Mouse (Mus musculus): ENCODE data around the gene Olig2. TPM values are rescaled to one million over a fixed set of nuclear protein-coding genes. Genes with fewer than 3 reads are reported as not detected.
A peak's percentile ranks its signal among the peaks of the same experiment; 100 is the strongest.

Gene Olig2
- polyA plus RNA-seq (2015; fragmentation: Nextera tagmentation; extraction: Ambion mirVana) = not detected in 2 replicates

GRCm38 (mm10) chr16:91225233-91226037 is at the start of gene Olig2:
Olig2 (plus strand) TSS chr16:91225457.
- H3K27me3 ChIP-seq (replicated peaks) = peaks cover 99% of the 10 kb centered on the region
- H3K9me3 ChIP-seq = no peaks in the 10 kb centered on the region
- no peak within 1 kb of the TSS for H3K9ac ChIP-seq
- peak within 1 kb of the TSS; percentile 22 for H3K4me3 ChIP-seq (replicated peaks)
- no peak within 1 kb of the TSS for H3K27ac ChIP-seq
- under 1% methylated on average over 53 of the region's 53 CpGs for WGBS
- H3K36me3 ChIP-seq = no peaks in the 10 kb centered on the region
- H3K4me2 ChIP-seq (replicated peaks) = peak within 1 kb of the TSS; percentile 58
- H3K4me1 ChIP-seq (replicated peaks) = peaks cover 18% of the 10 kb centered on the region
- peak; percentile 45; the same call in 1 of the 2 replicates for ATAC-seq

GRCm38 (mm10) chr16:91175892-91176291 is 49.4 kb upstream of the Olig2 start:
- 43% methylated on average over 8 of the region's 8 CpGs for WGBS
- Histone ChIP-seq H3K27me3 (replicated peaks) (0 out of 2 replicates have a peak, but pooled peaks cover 7% of the 10 kb centered on the region), H3K4me1 (replicated peaks) (no peaks in the 10 kb centered on the region), H3K4me2 (replicated peaks) (no peak overlapping the region), H3K4me3 (replicated peaks) (no peak overlapping the region), H3K9me3 (no peaks in the 10 kb centered on the region), H3K27ac (no peak overlapping the region), H3K9ac (no peak overlapping the region), H3K36me3 (no peaks in the 10 kb centered on the region)
- no peak for ATAC-seq

- no peaks in the 10 kb centered on the region for H3K4me1 ChIP-seq (replicated peaks)
- no peak overlapping the region for H3K4me2 ChIP-seq (replicated peaks)
- H3K36me3 ChIP-seq = no peaks in the 10 kb centered on the region
- no peaks in the 10 kb centered on the region for H3K9me3 ChIP-seq
- no peak for ATAC-seq
- H3K9ac ChIP-seq = no peak overlapping the region
- 28% methylated on average over 8 of the region's 8 CpGs for WGBS
- H3K27me3 ChIP-seq (replicated peaks) = no peaks in the 10 kb centered on the region
- H3K27ac ChIP-seq = no peak overlapping the region
- H3K4me3 ChIP-seq (replicated peaks) = no peak overlapping the region
Measured at GRCm38 (mm10) chr16:91187046-91187445, 38.2 kb upstream of the Olig2 start.

GRCm38 (mm10) chr16:91187662-91188061 is 37.6 kb upstream of the Olig2 start:
- no peaks in the 10 kb centered on the region for H3K27me3 ChIP-seq (replicated peaks)
- no peak overlapping the region for H3K4me3 ChIP-seq (replicated peaks)
- no peaks in the 10 kb centered on the region for H3K9me3 ChIP-seq
- H3K4me1 ChIP-seq (replicated peaks) = no peaks in the 10 kb centered on the region
- no peak overlapping the region for H3K4me2 ChIP-seq (replicated peaks)
- no peak overlapping the region for H3K27ac ChIP-seq
- WGBS = 76% methylated on average over 10 of the region's 10 CpGs
- no peaks in the 10 kb centered on the region for H3K36me3 ChIP-seq
- no peak overlapping the region for H3K9ac ChIP-seq
- ATAC-seq = no peak

GRCm38 (mm10) chr16:91188304-91188703 is 37.0 kb upstream of the Olig2 start:
- H3K27me3 ChIP-seq (replicated peaks) = no peaks in the 10 kb centered on the region
- H3K36me3 ChIP-seq = no peaks in the 10 kb centered on the region
- WGBS = 79% methylated on average over 12 of the region's 12 CpGs
- no peak; the same call in 1 of the 2 replicates for ATAC-seq
- H3K4me3 ChIP-seq (replicated peaks) = no peak overlapping the region
- no peaks in the 10 kb centered on the region for H3K9me3 ChIP-seq
- H3K27ac ChIP-seq = no peak overlapping the region
- no peak overlapping the region for H3K4me2 ChIP-seq (replicated peaks)
- no peak overlapping the region for H3K9ac ChIP-seq
- H3K4me1 ChIP-seq (replicated peaks) = no peaks in the 10 kb centered on the region

- ATAC-seq = no peak
- no peak overlapping the region for H3K9ac ChIP-seq
- H3K4me3 ChIP-seq (replicated peaks) = no peak overlapping the region
- H3K36me3 ChIP-seq = no peaks in the 10 kb centered on the region
- H3K4me2 ChIP-seq (replicated peaks) = no peak overlapping the region
- no peaks in the 10 kb centered on the region for H3K4me1 ChIP-seq (replicated peaks)
- H3K9me3 ChIP-seq = no peaks in the 10 kb centered on the region
- WGBS = 71% methylated on average over 6 of the region's 6 CpGs
- no peaks in the 10 kb centered on the region for H3K27me3 ChIP-seq (replicated peaks)
- H3K27ac ChIP-seq = no peak overlapping the region
Measured at GRCm38 (mm10) chr16:91191233-91191632, 34.0 kb upstream of the Olig2 start.

GRCm38 (mm10) chr16:91191663-91192237 is 33.5 kb upstream of the Olig2 start:
- no peak overlapping the region for H3K27ac ChIP-seq
- H3K4me2 ChIP-seq (replicated peaks) = no peak overlapping the region
- ATAC-seq = no peak
- H3K36me3 ChIP-seq = no peaks in the 10 kb centered on the region
- H3K9ac ChIP-seq = no peak overlapping the region
- H3K4me1 ChIP-seq (replicated peaks) = no peaks in the 10 kb centered on the region
- WGBS = 87% methylated on average over 9 of the region's 9 CpGs
- H3K27me3 ChIP-seq (replicated peaks) = no peaks in the 10 kb centered on the region
- no peak overlapping the region for H3K4me3 ChIP-seq (replicated peaks)
- no peaks in the 10 kb centered on the region for H3K9me3 ChIP-seq

- Histone ChIP-seq H3K27me3 (replicated peaks) (no peaks in the 10 kb centered on the region), H3K4me3 (replicated peaks) (no peak overlapping the region), H3K9me3 (no peaks in the 10 kb centered on the region), H3K4me2 (replicated peaks) (no peak overlapping the region), H3K9ac (no peak overlapping the region), H3K27ac (no peak overlapping the region), H3K4me1 (replicated peaks) (no peaks in the 10 kb centered on the region), H3K36me3 (no peaks in the 10 kb centered on the region)
- 43% methylated on average over 15 of the region's 15 CpGs for WGBS
- no peak for ATAC-seq
Measured at GRCm38 (mm10) chr16:91192672-91193354, 32.4 kb upstream of the Olig2 start.

GRCm38 (mm10) chr16:91199815-91200214 is 25.4 kb upstream of the Olig2 start:
- no peak for ATAC-seq
- H3K4me1 ChIP-seq (replicated peaks) = no peaks in the 10 kb centered on the region
- no peaks in the 10 kb centered on the region for H3K27me3 ChIP-seq (replicated peaks)
- no peaks in the 10 kb centered on the region for H3K36me3 ChIP-seq
- H3K9ac ChIP-seq = no peak overlapping the region
- no peak overlapping the region for H3K27ac ChIP-seq
- no peaks in the 10 kb centered on the region for H3K9me3 ChIP-seq
- no peak overlapping the region for H3K4me2 ChIP-seq (replicated peaks)
- WGBS = 88% methylated on average over 7 of the region's 7 CpGs
- H3K4me3 ChIP-seq (replicated peaks) = no peak overlapping the region

- Histone ChIP-seq H3K9me3 (no peaks in the 10 kb centered on the region), H3K4me1 (replicated peaks) (no peaks in the 10 kb centered on the region), H3K27me3 (replicated peaks) (no peaks in the 10 kb centered on the region; the same call in 1 of the 2 replicates), H3K9ac (no peak overlapping the region), H3K27ac (no peak overlapping the region), H3K36me3 (no peaks in the 10 kb centered on the region), H3K4me2 (replicated peaks) (no peak overlapping the region), H3K4me3 (replicated peaks) (no peak overlapping the region)
- 84% methylated on average over 3 of the region's 3 CpGs for WGBS
- ATAC-seq = no peak
Measured at GRCm38 (mm10) chr16:91202989-91203388, 22.3 kb upstream of the Olig2 start.

- WGBS = 81% methylated on average over 1 of the region's 1 CpGs
Measured at GRCm38 (mm10) chr16:91206371-91206770, 18.9 kb upstream of the Olig2 start.

GRCm38 (mm10) chr16:91217077-91217476 is 8.2 kb upstream of the Olig2 start:
- no peak overlapping the region for H3K4me2 ChIP-seq (replicated peaks)
- H3K27ac ChIP-seq = no peak overlapping the region
- no peak for ATAC-seq
- no peaks in the 10 kb centered on the region for H3K9me3 ChIP-seq
- peaks cover 60% of the 10 kb centered on the region for H3K27me3 ChIP-seq (replicated peaks)
- no peaks in the 10 kb centered on the region for H3K4me1 ChIP-seq (replicated peaks)
- no peak overlapping the region for H3K9ac ChIP-seq
- no peak overlapping the region for H3K4me3 ChIP-seq (replicated peaks)
- no peaks in the 10 kb centered on the region for H3K36me3 ChIP-seq
- 35% methylated on average over 6 of the region's 6 CpGs for WGBS

More at GRCm38 (mm10) chr16:91206371-91206770, 18.9 kb upstream of the Olig2 start:
- H3K27me3 ChIP-seq (replicated peaks) = peaks cover 4% of the 10 kb centered on the region
- no peaks in the 10 kb centered on the region for H3K9me3 ChIP-seq
- no peaks in the 10 kb centered on the region for H3K4me1 ChIP-seq (replicated peaks)
- no peak overlapping the region for H3K27ac ChIP-seq
- ATAC-seq = no peak
- H3K4me3 ChIP-seq (replicated peaks) = no peak overlapping the region
- H3K9ac ChIP-seq = no peak overlapping the region
- H3K36me3 ChIP-seq = no peaks in the 10 kb centered on the region
- no peak overlapping the region for H3K4me2 ChIP-seq (replicated peaks)
